Mouse (Mus musculus): ENCODE measurements around the gene Ddx19a.
"Not testable (repeated sequence)": the region's sequence is repeated elsewhere in the genome, so short reads cannot be mapped to it uniquely, and the experiment has no call there.

Ddx19a gene

DNA sequence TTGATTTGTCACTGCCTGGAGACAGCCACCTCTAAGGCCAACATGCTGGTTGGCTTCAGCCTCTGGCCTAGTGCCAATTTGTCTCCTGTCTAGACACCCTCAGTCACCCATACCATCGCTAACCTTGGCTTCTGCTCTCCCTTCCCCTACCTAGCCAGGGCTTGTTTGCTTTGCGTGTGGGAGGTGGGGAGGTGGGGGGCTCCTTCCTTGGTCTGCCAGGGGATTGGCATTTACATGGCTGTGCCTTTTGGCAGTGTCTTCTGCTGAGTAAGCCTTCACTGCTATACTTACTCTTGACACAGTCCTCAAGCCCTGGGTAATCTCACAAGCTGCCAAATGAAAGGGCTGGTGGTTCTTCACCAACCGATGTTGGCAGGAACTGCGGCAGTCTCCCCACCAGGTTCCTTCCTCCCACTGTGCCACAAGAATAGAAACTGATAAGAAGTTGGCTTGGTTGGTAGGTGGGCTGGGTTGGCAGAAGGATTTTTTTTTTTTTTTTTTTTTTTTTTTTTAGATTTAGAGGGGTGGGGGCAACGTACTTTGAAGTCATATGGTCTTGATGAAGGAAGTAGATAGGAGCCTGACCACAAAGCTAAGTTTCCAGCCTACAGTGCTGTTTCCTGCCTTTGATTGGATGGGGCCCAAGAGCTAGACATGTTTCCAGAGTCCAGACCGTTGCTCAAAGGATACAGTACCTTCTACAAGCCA is 58.6 kb downstream of the Ddx19a start:
- in situ Hi-C loops (cut with MboI, MseI) = no loop called here

DNA sequence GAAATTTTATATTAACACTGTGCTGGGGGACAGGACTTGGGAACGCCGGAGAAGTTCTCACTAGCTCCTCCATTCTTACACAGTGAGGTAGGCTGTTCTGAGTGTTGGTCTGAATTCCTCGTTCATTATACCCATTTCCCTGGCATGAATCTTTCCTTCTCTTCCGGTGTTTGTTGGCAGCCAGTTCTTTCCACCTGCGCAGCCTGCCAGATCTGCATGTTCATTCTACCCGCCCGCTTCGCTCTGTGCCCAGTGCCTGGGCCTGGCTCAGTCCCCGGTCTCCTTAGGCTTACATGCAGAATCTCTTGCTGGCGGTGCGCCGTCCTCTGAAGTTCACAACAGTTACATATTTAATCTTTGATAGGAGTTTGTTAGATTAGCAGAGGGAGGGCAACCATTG is 61.4 kb downstream of the Ddx19a start:
- in situ Hi-C loops (cut with MboI, MseI) = no loop called here

DNA sequence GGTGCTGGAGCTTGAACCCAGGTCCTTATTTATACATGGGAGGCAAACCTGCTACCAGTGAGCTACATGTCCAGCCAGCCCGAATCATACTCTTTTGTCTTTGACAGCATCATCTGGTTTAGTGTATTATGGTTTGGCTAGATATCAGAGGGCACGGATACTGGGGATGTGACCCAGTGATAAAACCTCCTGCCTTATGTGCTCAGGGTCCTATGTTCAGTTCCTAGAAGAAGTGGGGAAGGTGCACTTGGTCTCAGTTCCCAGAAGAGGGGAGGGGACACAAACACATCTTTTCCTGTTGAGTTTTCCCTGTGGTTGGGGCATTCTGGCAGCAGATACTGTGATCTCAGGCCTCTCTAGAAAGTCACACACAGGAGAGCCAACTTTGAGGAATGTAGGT is 64.3 kb downstream of the Ddx19a start:
- in situ Hi-C loops (cut with MboI, MseI) = no loop called here

DNA sequence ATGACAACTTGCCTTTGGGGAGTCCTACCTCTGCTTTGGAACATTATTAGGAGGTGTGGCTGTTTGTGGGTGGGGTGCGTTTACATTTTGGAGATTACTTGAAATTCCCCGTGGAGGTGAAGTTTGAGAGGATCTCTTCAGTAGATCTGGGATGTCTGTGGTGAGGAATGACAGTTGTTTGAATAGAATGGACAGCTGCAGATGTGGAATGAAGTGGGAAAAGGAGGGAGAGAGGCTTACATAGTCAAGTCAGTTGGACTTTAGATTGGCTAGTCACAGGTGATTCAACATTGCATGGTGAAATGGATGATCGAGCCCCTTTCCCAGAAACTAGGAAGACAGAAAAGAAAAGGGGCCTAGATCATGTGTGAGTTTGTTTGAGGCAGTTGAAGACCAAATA is 65.2 kb downstream of the Ddx19a start:
- in situ Hi-C loops (cut with MboI, MseI) = no loop called here

DNA sequence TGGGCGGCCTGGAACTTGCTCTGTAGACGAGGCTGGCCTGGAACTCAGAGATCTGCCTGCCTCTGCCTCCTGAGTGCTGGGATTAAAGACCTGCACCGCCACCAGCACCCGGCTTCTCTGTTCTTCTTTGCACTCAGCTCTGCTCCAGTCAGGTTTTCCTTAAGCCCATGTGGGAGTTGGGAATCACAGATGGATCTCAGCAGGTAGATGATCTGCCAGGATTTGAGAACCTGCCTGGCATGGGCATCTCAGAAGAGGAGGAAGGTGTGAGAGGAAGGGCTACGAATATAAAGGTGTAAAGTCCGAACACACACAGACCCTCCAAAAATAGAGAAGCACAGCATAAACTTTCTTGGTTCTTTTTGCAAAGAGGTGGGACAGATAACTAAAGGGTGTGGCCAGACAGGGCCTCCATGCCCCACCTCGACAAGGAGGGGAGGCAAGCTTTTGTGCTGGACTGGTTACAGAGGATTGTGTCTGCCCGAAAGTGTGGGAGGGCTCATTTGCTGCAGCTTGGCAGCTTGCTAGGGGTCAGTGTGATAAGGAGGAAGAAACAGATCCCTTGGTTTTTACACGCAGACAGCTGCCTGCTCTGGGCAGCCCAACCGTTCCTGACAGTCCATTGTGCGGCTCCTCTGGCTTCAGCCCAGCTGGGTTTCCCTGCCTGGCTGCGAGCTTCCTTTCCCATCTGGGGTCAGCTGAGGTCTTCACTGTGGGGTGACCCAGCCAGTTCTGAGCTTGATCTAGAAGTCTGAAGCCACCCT is 66.2 kb downstream of the Ddx19a start:
- in situ Hi-C loops (cut with MboI, MseI) = no loop called here

DNA sequence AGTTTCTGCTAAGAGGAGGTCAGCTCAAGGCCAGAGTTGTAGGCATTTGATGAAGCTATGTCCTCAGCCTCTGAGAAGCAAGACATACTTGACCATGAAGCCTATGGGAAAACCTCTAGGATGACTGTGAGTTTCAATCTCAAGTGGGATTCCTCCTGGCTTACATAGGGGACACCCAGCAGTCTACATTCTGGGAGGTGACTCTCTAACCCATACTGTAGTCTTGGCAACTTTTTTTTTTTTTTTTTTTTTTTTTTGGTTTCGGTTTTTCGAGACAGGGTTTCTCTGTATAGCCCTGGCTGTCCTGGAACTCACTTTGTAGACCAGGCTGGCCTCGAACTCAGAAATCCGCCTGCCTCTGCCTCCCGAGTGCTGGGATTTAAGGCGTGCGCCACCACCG is 67.9 kb downstream of the Ddx19a start:
- in situ Hi-C loops (cut with MboI, MseI) = not testable (repeated sequence)

DNA sequence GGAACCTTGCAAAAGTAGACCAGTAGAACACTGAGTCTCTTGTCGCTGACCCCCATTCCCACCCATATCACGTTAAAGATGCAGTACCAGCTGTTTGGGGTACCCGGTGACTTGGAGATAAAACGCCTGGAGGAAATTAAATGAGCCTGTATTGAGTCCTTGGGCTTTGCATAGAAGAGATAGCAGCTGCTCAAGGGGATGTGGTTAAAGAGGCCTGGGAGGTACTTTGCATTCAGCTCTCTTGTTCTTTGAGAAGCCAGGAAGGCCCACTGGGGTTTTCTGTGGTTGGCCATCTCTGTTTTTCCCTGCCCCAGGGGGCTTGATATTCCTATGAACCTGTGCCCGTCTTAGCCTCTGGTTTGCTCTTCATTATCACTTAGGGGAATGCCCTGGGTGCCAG is 68.5 kb downstream of the Ddx19a start:
- in situ Hi-C loops (cut with MboI, MseI) = no loop called here

DNA sequence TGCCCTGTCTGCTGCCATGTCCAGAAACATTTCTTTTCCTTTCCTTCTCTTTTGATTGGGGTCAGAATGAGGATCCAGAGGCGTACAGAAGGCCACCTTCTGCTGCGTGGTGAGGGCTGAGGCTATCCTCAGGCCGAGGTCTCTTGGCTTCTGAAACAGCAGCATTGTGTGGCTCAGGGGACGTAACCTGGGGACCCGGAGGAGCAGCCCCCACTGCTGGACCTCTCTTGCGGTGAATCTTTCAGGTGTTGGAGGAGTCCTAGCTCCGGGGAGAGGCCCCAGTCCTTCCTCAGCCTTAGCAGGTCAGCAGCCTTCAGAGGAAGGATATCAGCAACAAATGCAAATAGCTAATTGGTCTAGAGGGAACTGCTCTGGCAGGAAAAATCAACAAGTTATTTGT is 69.2 kb downstream of the Ddx19a start:
- in situ Hi-C loops (cut with MboI, MseI) = no loop called here

DNA sequence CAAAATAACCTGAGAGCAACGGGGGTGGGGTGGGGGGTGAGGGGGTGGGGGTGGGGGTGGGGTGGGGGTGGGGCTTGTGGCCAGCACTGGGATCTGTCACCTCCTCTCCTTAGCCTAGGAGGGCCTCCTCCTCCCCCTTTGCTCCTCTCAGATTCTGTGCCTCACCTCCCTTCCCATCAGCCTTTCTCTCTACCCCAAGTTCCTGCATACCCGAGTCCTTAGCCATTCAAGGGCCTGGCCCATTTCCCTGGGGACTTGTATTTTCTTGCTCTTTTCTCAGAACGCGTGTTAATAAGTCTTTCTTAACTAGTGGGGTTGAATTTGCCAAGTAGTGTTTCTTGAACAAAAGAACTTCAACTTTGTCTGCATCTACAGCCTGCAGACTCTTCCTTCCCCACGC is 70.9 kb downstream of the Ddx19a start:
- in situ Hi-C loops (cut with MboI, MseI) = no loop called here

DNA sequence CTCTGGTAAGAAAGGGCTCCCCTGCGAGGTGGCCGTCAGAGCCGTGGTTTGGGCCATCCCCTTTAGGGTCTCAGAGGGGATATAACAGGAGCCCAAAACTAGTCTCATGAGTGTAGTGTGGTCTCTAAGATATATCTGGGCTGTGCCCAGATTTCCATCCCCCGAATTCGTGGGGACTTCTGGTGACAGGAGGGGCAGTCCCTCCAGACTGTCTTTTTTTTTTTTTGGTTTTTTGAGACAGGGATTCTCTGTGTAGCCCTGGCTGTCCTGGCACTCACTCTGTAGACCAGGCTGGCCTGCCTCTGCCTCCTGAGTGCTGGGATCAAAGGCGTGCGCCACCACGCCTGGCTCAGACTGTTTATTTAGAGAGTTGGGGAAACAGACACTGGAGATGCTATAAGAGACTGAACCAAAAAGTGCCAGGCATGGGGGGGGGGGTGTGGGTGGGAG is 71.9 kb downstream of the Ddx19a start:
- in situ Hi-C loops (cut with MboI, MseI) = no loop called here
